Mouse (Mus musculus) limb, embryonic 10.5 days (tissue): ENCODE data around the gene Sppl2c. TPM values are rescaled to one million over a fixed set of nuclear protein-coding genes. Genes with fewer than 3 reads are reported as not detected.

Experiments used
- DNase-seq: peaks from one replicate; pipeline ENCODE4 v3.0.0-alpha.2; 2017; ENCODE audit warnings: low spot score
- H3K27ac ChIP-seq: fragments of 300-500 bp; sonication (generic); 2 replicates; pipeline ENCODE4 v1.5.1; 2016; ENCODE audit warnings: mild to moderate bottlenecking
- H3K27me3 ChIP-seq: fragments of 300-500 bp; sonication (generic); 2 replicates; pipeline ENCODE4 v1.6.1; 2016; ENCODE audit warnings: low read depth, mild to moderate bottlenecking; ENCODE audit not compliant: poor library complexity, severe bottlenecking
- H3K36me3 ChIP-seq: fragments of 300-500 bp; sonication (generic); 2 replicates; pipeline ENCODE4 v1.6.1; 2016; ENCODE audit warnings: mild to moderate bottlenecking, moderate library complexity
- H3K4me1 ChIP-seq: fragments of 300-500 bp; sonication (generic); 2 replicates; pipeline ENCODE4 v1.6.1; 2016
- H3K4me3 ChIP-seq: fragments of 300-500 bp; sonication (generic); 2 replicates; pipeline ENCODE4 v1.5.1; 2016; ENCODE audit warnings: mild to moderate bottlenecking, moderate library complexity
- H3K9me3 ChIP-seq: fragments of 300-500 bp; sonication (generic); replicated peaks from 2 replicates; pipeline ENCODE4 v1.6.1; 2016; ENCODE audit warnings: mild to moderate bottlenecking
- WGBS: fragments of 180-500 bp; shearing (Covaris S2); methylation state at CpG from one replicate; pipeline ENCODE4 v1.1.7; 2016; 5-methylcytosine and 5-hydroxymethylcytosine counted together
- polyA plus RNA-seq: library from polyadenylated mRNA; unstranded; fragments of >200 nt; fragmentation: Nextera tagmentation; extraction: Ambion mirVana; gene quantifications from 2 replicates; pipeline ENCODE4 v1.2.1, GENCODE M21; 2016

Sppl2c gene
- polyA plus RNA-seq, result not detected in 2 replicates

- no peak within 1 kb of the TSS for H3K4me3 ChIP-seq
- H3K4me1 ChIP-seq, result no peaks in the 10 kb centered on the region
- no peak for DNase-seq
- H3K27me3 ChIP-seq, result no peaks in the 10 kb centered on the region
- WGBS, result 77% methylated on average over 13 of the region's 13 CpGs
- no peaks in the 10 kb centered on the region for H3K9me3 ChIP-seq
- H3K36me3 ChIP-seq, result no peaks in the 10 kb centered on the region
- H3K27ac ChIP-seq, result no peak within 1 kb of the TSS
Observed at GRCm38 (mm10) chr11:104186135-104186836, at the start of gene Sppl2c. Sppl2c (plus strand) TSS chr11:104186327.

- 84% methylated on average over 3 of the region's 3 CpGs for WGBS
Observed at GRCm38 (mm10) chr11:104138976-104139375, 47.2 kb upstream of the Sppl2c start.

GRCm38 (mm10) chr11:104144930-104145329 lies 41.2 kb upstream of the Sppl2c start:
- H3K4me3 ChIP-seq, result no peak overlapping the region
- no peaks in the 10 kb centered on the region; the same call in 1 of the 2 replicates for H3K27me3 ChIP-seq
- 90% methylated on average over 1 of the region's 1 CpGs for WGBS
- no peak overlapping the region for H3K27ac ChIP-seq
- no peaks in the 10 kb centered on the region for H3K9me3 ChIP-seq
- no peak for DNase-seq
- peaks cover 23% of the 10 kb centered on the region for H3K4me1 ChIP-seq
- H3K36me3 ChIP-seq, result no peaks in the 10 kb centered on the region

More at GRCm38 (mm10) chr11:104138976-104139375, 47.2 kb upstream of the Sppl2c start:
- no peak overlapping the region for H3K4me3 ChIP-seq
- no peaks in the 10 kb centered on the region for H3K4me1 ChIP-seq
- peaks cover 51% of the 10 kb centered on the region for H3K27me3 ChIP-seq
- no peak overlapping the region for H3K27ac ChIP-seq
- no peak for DNase-seq
- no peaks in the 10 kb centered on the region for H3K36me3 ChIP-seq
- no peaks in the 10 kb centered on the region for H3K9me3 ChIP-seq

DNA sequence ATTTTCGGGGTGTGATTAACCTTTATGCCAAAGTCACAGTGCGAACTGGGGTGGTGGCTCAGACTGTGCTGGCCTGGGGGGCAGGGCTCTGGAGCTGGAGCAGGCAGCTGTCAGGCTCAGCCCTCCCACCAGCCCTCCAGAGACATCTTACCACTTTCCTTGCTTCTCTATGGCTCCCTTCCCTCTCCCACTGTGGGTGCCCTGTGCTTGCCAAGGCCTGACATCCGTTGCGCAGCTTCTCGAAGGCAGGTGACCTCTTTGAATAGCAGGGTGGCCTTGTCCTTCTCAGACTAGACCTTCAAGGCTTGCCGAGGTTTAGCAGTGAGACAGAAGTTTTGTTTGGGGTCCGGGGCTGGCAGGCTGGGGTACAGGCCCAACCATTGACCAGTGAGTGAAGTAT lies 37.3 kb upstream of the Sppl2c start:
- Histone ChIP-seq H3K36me3 (no peaks in the 10 kb centered on the region), H3K27me3 (peaks cover 13% of the 10 kb centered on the region; the same call in 1 of the 2 replicates), H3K4me1 (peaks cover 44% of the 10 kb centered on the region), H3K27ac (no peak overlapping the region), H3K4me3 (no peak overlapping the region), H3K9me3 (no peaks in the 10 kb centered on the region)
- DNase-seq, result no peak
- 73% methylated on average over 7 of the region's 7 CpGs for WGBS

- H3K4me1 ChIP-seq, result peaks cover 61% of the 10 kb centered on the region
- H3K27me3 ChIP-seq, result peaks cover 13% of the 10 kb centered on the region
- DNase-seq, result no peak
- H3K36me3 ChIP-seq, result no peaks in the 10 kb centered on the region
- H3K27ac ChIP-seq, result peak overlapping the region; percentile 68
- WGBS, result 75% methylated on average over 5 of the region's 5 CpGs
- no peaks in the 10 kb centered on the region for H3K9me3 ChIP-seq
- no peak overlapping the region for H3K4me3 ChIP-seq
Observed at GRCm38 (mm10) chr11:104150911-104151310, 35.2 kb upstream of the Sppl2c start.

DNA sequence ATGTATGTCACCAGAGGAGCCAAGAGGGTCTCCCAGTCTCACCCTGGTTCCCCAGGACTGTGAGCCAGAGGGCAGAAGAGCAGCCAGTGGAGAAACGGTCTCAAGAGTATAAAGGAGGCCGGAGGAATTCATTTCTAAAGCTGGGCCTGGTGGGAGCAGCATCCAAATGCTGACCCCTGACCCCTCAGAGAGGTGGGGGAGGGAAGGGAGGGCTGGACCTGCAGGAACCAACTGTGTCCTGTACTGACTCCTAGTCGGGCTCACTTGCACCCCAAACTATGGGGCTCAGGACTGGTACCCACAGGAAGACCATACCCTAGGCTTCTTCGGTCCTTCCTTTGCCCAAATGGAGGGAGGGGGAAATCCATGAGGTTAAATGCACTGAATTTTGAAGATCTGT lies 31.8 kb upstream of the Sppl2c start:
- Histone ChIP-seq H3K36me3 (no peaks in the 10 kb centered on the region), H3K27me3 (peaks cover 44% of the 10 kb centered on the region), H3K4me3 (no peak overlapping the region), H3K27ac (no peak overlapping the region), H3K9me3 (no peaks in the 10 kb centered on the region), H3K4me1 (peaks cover 56% of the 10 kb centered on the region)
- no peak for DNase-seq
- WGBS, result 69% methylated on average over 4 of the region's 4 CpGs

DNA sequence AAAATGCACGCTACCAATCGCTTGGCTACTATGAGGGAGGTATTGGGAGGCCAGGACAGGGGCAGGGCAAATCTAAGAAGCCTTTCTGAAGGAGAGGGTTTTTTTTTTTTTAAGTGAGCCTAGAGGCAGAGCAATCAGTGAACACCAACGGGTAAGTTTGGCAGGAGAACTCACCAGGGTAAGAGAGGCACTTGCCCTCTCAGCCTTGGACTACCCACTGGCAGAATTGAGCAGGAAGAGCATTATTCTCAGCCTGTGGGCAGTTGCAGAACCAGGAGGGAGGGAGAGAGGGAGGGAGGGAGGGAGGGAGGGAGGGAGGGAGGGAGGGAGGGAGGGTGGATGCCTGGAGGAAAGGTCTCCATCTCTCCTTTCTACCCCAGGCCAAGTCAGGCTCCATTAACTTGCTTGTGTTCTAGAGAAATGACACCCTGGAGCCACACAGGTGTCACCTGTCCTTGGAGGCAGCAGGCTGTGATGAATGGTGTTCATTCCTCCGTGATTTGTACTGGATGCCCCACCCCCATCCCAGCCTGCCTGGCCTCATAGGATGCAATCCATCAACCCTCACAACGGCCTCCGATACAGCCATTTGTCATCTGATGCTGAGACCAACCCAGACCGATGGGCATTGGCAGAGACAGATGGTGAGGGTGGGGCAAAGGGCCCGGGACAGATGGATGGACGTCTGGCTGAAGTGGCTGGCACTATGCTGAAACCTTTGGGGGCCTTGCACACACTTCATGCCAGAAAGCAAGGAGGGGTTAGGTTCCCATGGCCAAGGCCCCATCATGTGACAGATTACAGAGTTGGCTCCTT lies 31.1 kb upstream of the Sppl2c start:
- DNase-seq, result no peak
- Histone ChIP-seq H3K27me3 (peaks cover 51% of the 10 kb centered on the region), H3K9me3 (no peaks in the 10 kb centered on the region), H3K4me1 (peaks cover 55% of the 10 kb centered on the region), H3K36me3 (no peaks in the 10 kb centered on the region), H3K4me3 (no peak overlapping the region), H3K27ac (no peak overlapping the region)
- WGBS, result 26% methylated on average over 9 of the region's 9 CpGs

DNA sequence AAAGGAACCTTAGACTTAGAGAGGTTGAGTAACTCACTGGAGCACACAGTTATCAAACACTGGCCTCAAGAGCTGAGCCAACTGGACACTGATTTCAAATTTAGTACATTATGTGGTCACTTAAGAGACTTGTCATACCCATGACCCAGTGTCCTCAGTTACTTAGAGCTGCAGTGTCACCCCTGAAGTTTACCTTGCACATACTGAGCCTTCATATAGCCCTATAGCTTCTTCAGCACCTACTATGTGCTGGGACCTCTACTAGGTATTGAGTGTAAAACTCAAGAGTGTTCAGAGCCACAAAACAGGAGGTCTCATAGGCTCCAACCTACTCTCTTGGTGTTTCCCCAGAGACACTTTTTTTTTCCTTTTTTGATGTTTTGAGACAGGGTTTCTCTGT lies 30.2 kb upstream of the Sppl2c start:
- Histone ChIP-seq H3K4me3 (no peak overlapping the region), H3K9me3 (no peaks in the 10 kb centered on the region), H3K27ac (no peak overlapping the region), H3K4me1 (peaks cover 47% of the 10 kb centered on the region), H3K27me3 (peaks cover 51% of the 10 kb centered on the region), H3K36me3 (no peaks in the 10 kb centered on the region)
- DNase-seq, result no peak

DNA sequence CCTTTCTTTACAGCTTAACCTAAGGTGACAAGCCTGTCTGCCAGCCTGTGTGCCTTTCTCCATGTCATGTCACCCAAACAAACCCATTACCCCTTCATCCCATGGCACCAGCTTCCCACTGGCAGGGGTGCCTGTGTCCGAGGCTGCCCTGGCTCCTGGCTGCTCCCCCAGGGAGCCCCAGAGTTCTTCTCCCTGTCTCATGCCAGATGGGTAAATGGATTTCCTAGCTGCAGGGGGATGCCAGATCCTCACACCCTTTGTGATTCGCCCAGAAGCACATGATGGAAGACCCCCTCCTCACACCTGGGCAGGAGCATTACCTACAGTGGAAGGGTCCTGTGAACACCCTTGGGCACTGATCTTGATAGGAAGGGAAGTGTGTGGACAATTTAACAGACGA lies 29.7 kb upstream of the Sppl2c start:
- H3K4me3 ChIP-seq, result no peak overlapping the region
- H3K36me3 ChIP-seq, result no peaks in the 10 kb centered on the region
- WGBS, result 63% methylated on average over 3 of the region's 3 CpGs
- peaks cover 42% of the 10 kb centered on the region for H3K4me1 ChIP-seq
- no peak for DNase-seq
- H3K27me3 ChIP-seq, result peaks cover 51% of the 10 kb centered on the region
- no peaks in the 10 kb centered on the region for H3K9me3 ChIP-seq
- H3K27ac ChIP-seq, result no peak overlapping the region

DNA sequence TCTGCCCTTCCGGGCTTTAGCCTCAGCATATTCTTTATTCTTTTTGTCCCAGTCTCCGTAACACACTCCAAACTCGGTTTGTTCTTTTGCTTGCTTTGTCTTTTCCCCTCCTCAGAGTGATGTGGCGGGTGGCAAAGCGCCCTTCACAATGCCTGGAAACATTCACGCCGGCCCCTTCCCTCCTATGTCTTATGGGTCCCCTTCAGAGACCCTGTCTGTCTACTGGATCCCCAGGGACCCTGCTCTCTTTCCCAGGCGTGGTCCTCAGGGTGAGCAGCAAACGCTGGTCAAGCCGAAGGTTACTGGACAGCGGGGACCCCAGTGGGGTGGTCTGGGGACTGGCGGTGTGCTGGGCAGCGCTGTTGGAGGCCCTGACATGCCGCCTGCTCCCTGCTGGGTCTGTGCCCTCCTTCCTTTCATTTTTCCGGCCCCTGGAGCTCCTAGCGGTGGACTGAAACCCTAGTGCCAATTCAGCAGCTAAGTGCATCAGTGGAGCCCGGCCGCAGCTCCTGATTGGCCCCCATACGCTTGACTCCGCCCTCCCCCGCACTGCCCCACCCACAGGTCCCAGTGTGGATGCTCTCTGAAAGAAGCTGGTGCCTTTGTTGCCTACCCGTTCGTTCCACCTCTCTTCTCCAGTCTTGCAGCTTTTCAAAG lies 28.4 kb upstream of the Sppl2c start:
- 7% methylated on average over 23 of the region's 23 CpGs for WGBS
- peak overlapping the region; percentile 66 for H3K27ac ChIP-seq

GRCm38 (mm10) chr11:104158260-104158907 lies 27.7 kb upstream of the Sppl2c start:
- whole genome bisulfite sequencing, result 7% methylated on average over 17 of the region's 17 CpGs
- no peaks in the 10 kb centered on the region for H3K36me3 ChIP-seq
- DNase-seq, result no peak
- peak overlapping the region; percentile 53 for H3K4me3 ChIP-seq
- H3K27ac ChIP-seq, result peak overlapping the region; percentile 66; the same call in 1 of the 2 replicates
- peaks cover 41% of the 10 kb centered on the region for H3K27me3 ChIP-seq
- H3K9me3 ChIP-seq, result no peaks in the 10 kb centered on the region
- peaks cover 39% of the 10 kb centered on the region for H3K4me1 ChIP-seq

More for the DNA sequence above, 28.4 kb upstream of the Sppl2c start:
- Histone ChIP-seq H3K27me3 (peaks cover 45% of the 10 kb centered on the region), H3K9me3 (no peaks in the 10 kb centered on the region), H3K36me3 (no peaks in the 10 kb centered on the region), H3K4me3 (peak overlapping the region; percentile 53), H3K4me1 (peaks cover 39% of the 10 kb centered on the region)
- DNase-seq, result peak; percentile 84

DNA sequence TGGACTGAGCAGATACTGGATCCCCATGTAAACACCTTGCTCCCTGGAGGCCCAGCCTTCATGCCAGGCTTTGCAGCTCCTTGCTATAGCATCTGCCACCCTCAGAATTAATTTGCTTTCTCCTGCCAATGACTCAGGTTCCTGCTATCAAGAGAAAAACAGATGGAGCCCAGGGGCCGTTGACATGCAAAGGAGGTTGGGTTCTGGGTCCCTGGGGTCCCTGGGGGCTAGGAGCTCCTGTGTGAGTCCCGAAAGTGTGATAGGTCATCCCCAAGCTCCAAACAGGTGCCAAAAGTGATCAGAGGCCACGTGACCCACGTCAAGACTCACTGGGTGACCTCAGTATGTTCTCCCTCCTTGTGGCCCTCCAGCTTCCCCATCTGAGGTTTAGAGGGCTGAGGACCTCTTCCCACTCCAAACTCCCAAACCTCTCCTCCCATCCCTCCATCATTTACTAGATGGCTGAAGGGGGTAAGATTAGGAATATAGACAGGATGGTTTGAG lies 26.3 kb upstream of the Sppl2c start:
- Histone ChIP-seq H3K9me3 (no peaks in the 10 kb centered on the region), H3K4me3 (no peak overlapping the region), H3K4me1 (peaks cover 27% of the 10 kb centered on the region), H3K36me3 (no peaks in the 10 kb centered on the region), H3K27me3 (peaks cover 41% of the 10 kb centered on the region), H3K27ac (no peak overlapping the region)
- no peak for DNase-seq
- WGBS, result 83% methylated on average over 4 of the region's 4 CpGs
